Mouse (Mus musculus) bone marrow macrophage, adult 2 months (primary cell): ENCODE data around the gene 4930513O06Rik.

Experiments used
- CTCF ChIP-seq: IDR thresholded peaks from 2 replicates; pipeline ENCODE4 v1.5.1; 2012; ENCODE audit warnings: low read depth, mild to moderate bottlenecking, low read length, moderate library complexity
- POLR2A ChIP-seq: IDR thresholded peaks from 2 replicates; pipeline ENCODE4 v1.6.1; 2012; ENCODE audit warnings: mild to moderate bottlenecking, low read depth, low read length, borderline replicate concordance

DNA sequence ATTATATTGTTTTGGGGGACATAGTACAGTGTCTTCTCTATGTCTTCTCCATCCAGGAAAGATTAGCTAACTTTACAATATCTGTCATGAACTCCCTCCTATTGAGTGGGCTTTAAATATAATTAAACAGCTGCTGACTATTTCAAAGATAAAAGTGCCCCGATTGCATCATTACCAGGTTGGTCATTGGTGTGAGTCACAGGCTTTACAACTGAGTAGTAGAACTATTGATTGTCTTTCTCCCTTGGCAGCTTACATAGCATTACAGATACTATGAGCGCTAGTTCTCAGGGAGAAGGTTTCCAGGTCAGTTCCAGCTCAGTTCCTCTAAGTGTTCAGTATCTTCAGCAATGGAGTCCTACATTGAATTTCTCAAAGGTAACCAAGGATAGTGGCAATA lies 7.5 kb upstream of the 4930513O06Rik start:
- TF ChIP-seq CTCF = no peak
- no peak for TF ChIP-seq POLR2A
